Mouse (Mus musculus) ES-E14 (cell line): ENCODE data around the gene Rbfox1. TPM values are rescaled to one million over a fixed set of nuclear protein-coding genes. Genes with fewer than 3 reads are reported as not detected.

Source experiments
- DNase-seq: peaks from one replicate; pipeline ENCODE4 v3.0.0-alpha.2; 2013; ENCODE audit warnings: low read depth, low spot score
- H3K27ac ChIP-seq: 2 replicates; pipeline ENCODE4 v1.5.1; 2012; ENCODE audit warnings: low read depth, mild to moderate bottlenecking, low read length, moderate library complexity, mixed read lengths; ENCODE audit not compliant: poor library complexity, insufficient read depth, severe bottlenecking
- H3K36me3 ChIP-seq: 2 replicates; pipeline ENCODE4 v1.6.1; 2012; ENCODE audit warnings: mild to moderate bottlenecking, low read length, moderate library complexity, mixed read lengths; ENCODE audit not compliant: control insufficient read depth, poor library complexity, insufficient read depth, severe bottlenecking
- H3K4me1 ChIP-seq, 2 experiments: fragments of 150-350 bp in 1 of 2; sonication (generic) in 1 of 2; 2 replicates each; pipeline ENCODE4 v1.6.1; 2012; ENCODE audit warnings: low read length in 2 of 2, mild to moderate bottlenecking in 1 of 2, mixed read lengths in 1 of 2; ENCODE audit not compliant: control insufficient read depth in 2 of 2, insufficient read depth in 2 of 2, poor library complexity in 1 of 2
- H3K4me3 ChIP-seq, 2 experiments: fragments of 150-350 bp in 1 of 2; sonication (generic) in 1 of 2; 2 replicates each; pipeline ENCODE4 v1.5.1; 2012; ENCODE audit warnings: low read length in 2 of 2, low read depth in 1 of 2, mild to moderate bottlenecking in 1 of 2, mixed read lengths in 1 of 2; ENCODE audit not compliant: insufficient read depth in 1 of 2, poor library complexity in 1 of 2, severe bottlenecking in 1 of 2
- H3K9ac ChIP-seq: 2 replicates; pipeline ENCODE4 v1.6.1; 2012; ENCODE audit warnings: low read depth, mild to moderate bottlenecking, low read length, mixed read lengths; ENCODE audit not compliant: poor library complexity, insufficient read depth, severe bottlenecking
- H3K9me3 ChIP-seq: fragments of 150-350 bp; sonication (generic); 2 replicates; pipeline ENCODE4 v1.6.1; 2012; ENCODE audit warnings: low read depth, mild to moderate bottlenecking, low read length; ENCODE audit not compliant: control insufficient read depth, insufficient read depth
- CHD2 ChIP-seq: IDR thresholded peaks from 2 replicates; pipeline ENCODE4 v1.6.1; 2014; ENCODE audit warnings: mild to moderate bottlenecking, low read depth, low read length, inconsistent platforms
- HCFC1 ChIP-seq: IDR thresholded peaks from 2 replicates; pipeline ENCODE4 v1.6.1; 2012; ENCODE audit warnings: low read length, inconsistent platforms, borderline replicate concordance; ENCODE audit not compliant: insufficient read depth
- MAFK ChIP-seq: IDR thresholded peaks from 2 replicates; pipeline ENCODE4 v1.6.1; 2014; ENCODE audit warnings: mild to moderate bottlenecking, low read depth, low read length, inconsistent platforms; ENCODE audit not compliant: insufficient read depth
- ZC3H11A ChIP-seq: IDR thresholded peaks from 2 replicates; pipeline ENCODE4 v1.6.1; 2012; ENCODE audit warnings: low read depth, mild to moderate bottlenecking, inconsistent platforms, low read length, borderline replicate concordance
- ZNF384 ChIP-seq: IDR thresholded peaks from 2 replicates; pipeline ENCODE4 v1.6.1; 2012; ENCODE audit warnings: low read depth, low read length, inconsistent platforms
- in situ Hi-C, 2 experiments: fragments of 600-800 bp; cut with MboI; formaldehyde crosslinking; loops; one replicate each; pipeline ENCODE4 v1.15.1; 2025; ENCODE audit warnings: low sequenced_read_pairs in 2 of 2, inconsistent platforms in 1 of 2; ENCODE audit not compliant: unreplicated experiment in 2 of 2
- total RNA-seq: library from RNA; depleted of rRNA; stranded (reverse); fragments of 300-350 nt; gene quantifications from 2 replicates; pipeline ENCODE4 v1.2.3, GENCODE M21; 2012

The Rbfox1 gene
- total RNA-seq, 1 experiment = 0.18 TPM

- H3K4me3 ChIP-seq = no peak overlapping the region
- TF ChIP-seq HCFC1 (no peak), CHD2 (no peak), ZC3H11A (no peak), ZNF384 (no peak), MAFK (no peak)
- no peaks in the 10 kb centered on the region for H3K9me3 ChIP-seq
- H3K27ac ChIP-seq = no peak overlapping the region
- no peaks in the 10 kb centered on the region for H3K36me3 ChIP-seq
- peaks cover 0 to 13% of the 10 kb centered on the region in 2 experiments; a peak in 1 of 4 replicates for H3K4me1 ChIP-seq
- no peak overlapping the region for H3K9ac ChIP-seq
- in situ Hi-C loops = no loop called here
- no peak for DNase-seq
These were observed 1196.6 kb downstream of the Rbfox1 start for GRCm38 (mm10) chr16:7081684-7082255.

- Histone ChIP-seq H3K4me1 (peaks cover 0 to 13% of the 10 kb centered on the region in 2 experiments; a peak in 1 of 4 replicates), H3K4me3 (no peak overlapping the region), H3K27ac (no peak overlapping the region), H3K36me3 (no peaks in the 10 kb centered on the region), H3K9me3 (no peaks in the 10 kb centered on the region), H3K9ac (no peak overlapping the region)
- TF ChIP-seq MAFK (no peak), ZNF384 (no peak), CHD2 (no peak), HCFC1 (no peak), ZC3H11A (no peak)
- no peak for DNase-seq
- in situ Hi-C loops = no loop called here
These were observed 1198.8 kb downstream of the Rbfox1 start for GRCm38 (mm10) chr16:7083937-7084336.

- no peaks in the 10 kb centered on the region for H3K9me3 ChIP-seq
- TF ChIP-seq ZNF384 (no peak), CHD2 (no peak), MAFK (no peak)
- no peaks in the 10 kb centered on the region for H3K36me3 ChIP-seq
- H3K27ac ChIP-seq = no peak overlapping the region
- H3K4me1 ChIP-seq = peaks cover 0 to 2% of the 10 kb centered on the region in 2 experiments; a peak in 1 of 4 replicates
- H3K4me3 ChIP-seq = no peak overlapping the region
- no peak for DNase-seq
- no peak overlapping the region for H3K9ac ChIP-seq
- in situ Hi-C loops = no loop called here
These were observed 1203.7 kb downstream of the Rbfox1 start for GRCm38 (mm10) chr16:7088601-7089430.

- in situ Hi-C loops = no loop called here
- H3K9ac ChIP-seq = no peak overlapping the region
- TF ChIP-seq ZC3H11A (no peak), CHD2 (no peak), MAFK (no peak), HCFC1 (no peak), ZNF384 (no peak)
- H3K27ac ChIP-seq = no peak overlapping the region
- H3K9me3 ChIP-seq = no peaks in the 10 kb centered on the region
- H3K36me3 ChIP-seq = no peaks in the 10 kb centered on the region
- DNase-seq = no peak
- H3K4me1 ChIP-seq = no peaks in the 10 kb centered on the region
- no peak overlapping the region for H3K4me3 ChIP-seq
These were observed 1204.3 kb downstream of the Rbfox1 start for GRCm38 (mm10) chr16:7089475-7089874.
